8 mouse cellular contexts compared by ENCODE assay signal in the genomic region with DNA sequence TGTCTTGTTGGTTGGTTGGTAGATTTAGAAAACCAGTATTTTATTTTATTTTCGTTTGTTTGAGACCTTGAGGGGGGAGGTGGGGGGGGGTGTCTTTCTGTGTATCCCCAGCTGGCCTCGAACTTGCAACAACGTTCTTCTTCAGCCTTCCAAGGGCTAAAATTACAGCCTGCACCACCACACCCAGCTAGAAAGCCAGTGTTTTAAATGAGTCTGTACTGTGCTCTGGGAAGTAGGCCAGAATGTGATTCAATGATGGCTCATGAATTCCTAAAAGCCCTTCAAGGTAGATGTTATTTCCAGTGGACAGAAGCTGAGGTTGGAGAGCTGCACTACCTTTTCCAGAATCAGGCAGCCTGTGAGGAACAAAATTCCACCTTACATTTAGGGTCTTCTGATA. TPM values are rescaled to one million over a fixed set of nuclear protein-coding genes. Genes with fewer than 3 reads are reported as not detected.
DNase-seq lines count a peak whose midpoint lies in the region; ATAC-seq and TF ChIP-seq lines count a peak whose summit lies in the region.

No protein-coding gene starts in this region.

- H3K27me3 ChIP-seq in thymus, adult 2 months (ENCODE audit: control insufficient read depth, insufficient read depth, low read length), result no peaks in the 10 kb centered on the region
- no peaks in the 10 kb centered on the region for H3K27me3 ChIP-seq in limb, embryonic 10.5 days (ENCODE audit: low read depth, poor library complexity, severe bottlenecking)
- no peaks in the 10 kb centered on the region for H3K27me3 ChIP-seq in stomach, postnatal 0 days (ENCODE audit: control insufficient read depth, insufficient read depth, low read length)

- TF ChIP-seq POLR2A in thymus, adult 2 months (IDR thresholded peaks at IDR 0.05; ENCODE audit: control insufficient read depth, extremely low read depth, insufficient read depth, low read length, poor library complexity), result no peak

- no peak for ATAC-seq in stomach, postnatal 0 days (ENCODE audit: low FRiP score, low TSS enrichment)

- no peaks in the 10 kb centered on the region for H3K36me3 ChIP-seq in thymus, adult 2 months (ENCODE audit: control insufficient read depth, insufficient read depth, low read length)
- peaks cover 22% of the 10 kb centered on the region for H3K36me3 ChIP-seq in limb, embryonic 10.5 days
- 0 out of 2 replicates have a peak, but pooled peaks cover 3% of the 10 kb centered on the region for H3K36me3 ChIP-seq in stomach, postnatal 0 days (ENCODE audit: control insufficient read depth, insufficient read depth, low read length)

- no peak for TF ChIP-seq CTCF in thymus, adult 2 months (IDR thresholded peaks at IDR 0.05; ENCODE audit: borderline replicate concordance, control insufficient read depth, extremely low read depth, insufficient read depth, low read length, poor library complexity)
- no peak for TF ChIP-seq CTCF in stomach, postnatal 0 days (IDR thresholded peaks at IDR 0.05; ENCODE audit: low read depth)

- peak; percentile 91 for DNase-seq in heart, adult 11 months
- no peak for DNase-seq in heart, postnatal 14 days
- no peak for DNase-seq in thymus, adult 2 months
- DNase-seq in thymus, postnatal 4 days, result no peak
- DNase-seq in limb, embryonic 10.5 days (ENCODE audit: low spot score), result no peak
- no peak for DNase-seq in stomach, postnatal 0 days (ENCODE audit: low spot score)
- no peak for DNase-seq in right cerebral cortex, postnatal 14 days
- no peak for DNase-seq in lung, postnatal 14 days

- no peak overlapping the region for H3K9ac ChIP-seq in stomach, postnatal 0 days (ENCODE audit: low read length)

- TF ChIP-seq EP300 in stomach, postnatal 0 days (optimal IDR thresholded peaks at IDR 0.05), result no peak

- no peak overlapping the region for H3K4me2 ChIP-seq in stomach, postnatal 0 days (replicated peaks; ENCODE audit: low read depth)

- no peak overlapping the region for H3K4me3 ChIP-seq in thymus, adult 2 months (ENCODE audit: control insufficient read depth, insufficient read depth, low read length)
- H3K4me3 ChIP-seq in limb, embryonic 10.5 days, result peak overlapping the region; percentile 90; the same call in 1 of the 2 replicates
- H3K4me3 ChIP-seq in stomach, postnatal 0 days (ENCODE audit: low read depth, low read length), result no peak overlapping the region

- peaks cover 13% of the 10 kb centered on the region for H3K4me1 ChIP-seq in thymus, adult 2 months (replicated peaks; ENCODE audit: control insufficient read depth, insufficient read depth, low read length)
- H3K4me1 ChIP-seq in limb, embryonic 10.5 days, result peaks cover 27% of the 10 kb centered on the region
- peaks cover 10% of the 10 kb centered on the region; the same call in 1 of the 2 replicates for H3K4me1 ChIP-seq in stomach, postnatal 0 days (replicated peaks; ENCODE audit: control insufficient read depth, insufficient read depth)

- no peaks in the 10 kb centered on the region for H3K9me3 ChIP-seq in limb, embryonic 10.5 days (replicated peaks)
- no peaks in the 10 kb centered on the region for H3K9me3 ChIP-seq in stomach, postnatal 0 days (ENCODE audit: control insufficient read depth, low read length)

- WGBS in thymus, adult 2 months, result 78% methylated on average over 3 of the region's 3 CpGs
- WGBS in limb, embryonic 10.5 days, result 85% methylated on average over 3 of the region's 3 CpGs
- WGBS in stomach, postnatal 0 days, result 52% methylated on average over 3 of the region's 3 CpGs

- 0 out of 2 replicates have a peak overlapping the region, but pooled peaks have one; percentile 27 for H3K27ac ChIP-seq in thymus, adult 2 months (ENCODE audit: control insufficient read depth, insufficient read depth, low read length)
- H3K27ac ChIP-seq in limb, embryonic 10.5 days, result peak overlapping the region; percentile 100; the same call in 1 of the 2 replicates
- peak overlapping the region; percentile 82; the same call in 1 of the 2 replicates for H3K27ac ChIP-seq in stomach, postnatal 0 days (replicated peaks)

- intact Hi-C loops in heart, postnatal 14 days (cut with DNase I), result no loop called here

RNA-seq across cellular contexts. Expression of a gene that starts 2.0 kb away (rescaled TPM):
- total RNA-seq in heart, postnatal 14 days (2021), result 1 to 10 TPM; 1.8 to 3.3 TPM
- 4.9 and 6.9 TPM in 2 replicates for polyA plus RNA-seq in thymus, adult 2 months (2012; rRNA removed)
- polyA plus RNA-seq in limb, embryonic 10.5 days (2016; fragmentation: Nextera tagmentation; extraction: Ambion mirVana), result 10.1 and 12.3 TPM in 2 replicates
- 3.7 and 4.4 TPM in 2 replicates for polyA plus RNA-seq in stomach, postnatal 0 days (2015; fragmentation: Nextera tagmentation; extraction: Ambion mirVana)

RNA-seq across cellular contexts. Expression of a gene that starts 18.2 kb away (rescaled TPM):
- 10 to 100 TPM; 18.5 to 20.4 TPM for total RNA-seq in heart, postnatal 14 days (2021)
- 18.2 and 18.4 TPM in 2 replicates for polyA plus RNA-seq in thymus, adult 2 months (2012; rRNA removed)
- 1.8 and 2.4 TPM in 2 replicates for polyA plus RNA-seq in limb, embryonic 10.5 days (2016; fragmentation: Nextera tagmentation; extraction: Ambion mirVana)
- 3.8 and 4.1 TPM in 2 replicates for polyA plus RNA-seq in stomach, postnatal 0 days (2015; fragmentation: Nextera tagmentation; extraction: Ambion mirVana)

RNA-seq across cellular contexts. Expression of a gene that starts 32.7 kb away (rescaled TPM):
- total RNA-seq in heart, postnatal 14 days (2021), result 10 to 100 TPM; 30.5 to 34.5 TPM
- 28.8 and 29.5 TPM in 2 replicates for polyA plus RNA-seq in thymus, adult 2 months (2012; rRNA removed)
- 4.0 and 5.1 TPM in 2 replicates for polyA plus RNA-seq in limb, embryonic 10.5 days (2016; fragmentation: Nextera tagmentation; extraction: Ambion mirVana)
- polyA plus RNA-seq in stomach, postnatal 0 days (2015; fragmentation: Nextera tagmentation; extraction: Ambion mirVana), result 28.6 and 36.7 TPM in 2 replicates

RNA-seq across cellular contexts. Expression of a gene that starts 32.8 kb away (rescaled TPM):
- total RNA-seq in heart, postnatal 14 days (2021), result 10 to 100 TPM; 19.4 to 20.9 TPM
- 3.9 and 5.4 TPM in 2 replicates for polyA plus RNA-seq in thymus, adult 2 months (2012; rRNA removed)
- 1.5 and 1.8 TPM in 2 replicates for polyA plus RNA-seq in limb, embryonic 10.5 days (2016; fragmentation: Nextera tagmentation; extraction: Ambion mirVana)
- 4.2 and 5.0 TPM in 2 replicates for polyA plus RNA-seq in stomach, postnatal 0 days (2015; fragmentation: Nextera tagmentation; extraction: Ambion mirVana)

RNA-seq across cellular contexts. Expression of a gene that starts 36.7 kb away (rescaled TPM):
- 10 to 100 TPM; 16.8 to 21.6 TPM for total RNA-seq in heart, postnatal 14 days (2021)
- polyA plus RNA-seq in thymus, adult 2 months (2012; rRNA removed), result 235 and 264 TPM in 2 replicates
- 0.49 and 0.73 TPM in 2 replicates for polyA plus RNA-seq in limb, embryonic 10.5 days (2016; fragmentation: Nextera tagmentation; extraction: Ambion mirVana)
- polyA plus RNA-seq in stomach, postnatal 0 days (2015; fragmentation: Nextera tagmentation; extraction: Ambion mirVana), result 0.86 and 1.1 TPM in 2 replicates

Comparison
In these comparisons a context has a peak if more than half of its experiments do, and no peak if none do; other contexts are left out.
1. H3K27ac ChIP-seq: peak in every context shown above with its lines; median percentile 100 in limb, embryonic 10.5 days; 82 in stomach, postnatal 0 days; 27 in thymus, adult 2 months.